Mouse (Mus musculus): ENCODE measurements around the gene Srek1ip1.

- TF ChIP-seq CTCF (IDR thresholded peaks at IDR 0.05; ENCODE audit: borderline replicate concordance, extremely low read depth, insufficient read depth, insufficient read length): no peak
- TF ChIP-seq POLR2A (IDR thresholded peaks at IDR 0.05; ENCODE audit: borderline replicate concordance, extremely low read depth, insufficient read depth, insufficient read length, poor library complexity, severe bottlenecking): no peak
These were observed 45.3 kb downstream of the Srek1ip1 start for GRCm38 (mm10) chr13:104837628-104838027.

Data from brain, embryonic 14.5 days (tissue).